Mouse (Mus musculus): ENCODE data around the gene Lck. TPM values are rescaled to one million over a fixed set of nuclear protein-coding genes. Genes with fewer than 3 reads are reported as not detected.

The Lck gene
- polyA plus RNA-seq, 1 experiment from 2014 or later: 2.5 TPM

DNA sequence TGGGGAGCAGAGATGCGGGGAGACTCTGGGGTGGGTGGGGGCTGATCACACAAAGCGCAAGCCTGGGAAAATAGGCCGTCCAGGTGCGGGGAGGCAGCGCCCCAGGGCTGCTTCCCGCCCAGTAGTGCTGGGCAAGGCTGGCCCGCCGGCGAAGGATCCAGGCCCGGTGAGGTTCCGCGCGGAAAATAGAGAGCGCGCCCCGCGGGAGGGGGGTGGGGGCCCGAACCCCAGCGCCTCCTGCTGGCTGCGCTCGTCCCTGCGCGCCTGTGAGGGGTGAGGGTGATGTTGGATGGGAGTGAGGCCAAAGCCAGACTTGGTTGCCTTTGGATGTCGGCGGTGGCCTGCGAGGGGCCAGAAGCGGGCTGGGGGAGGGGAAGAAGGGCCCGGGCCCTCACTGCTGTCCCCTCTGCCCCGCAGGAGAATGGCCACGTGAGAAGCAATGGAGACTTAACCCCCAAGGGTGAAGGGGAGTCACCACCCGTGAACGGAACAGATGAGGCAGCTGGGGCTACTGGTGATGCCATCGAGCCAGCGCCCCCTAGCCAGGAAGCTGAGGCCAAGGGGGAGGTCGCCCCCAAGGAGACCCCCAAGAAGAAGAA is 59.0 kb downstream of the Lck start:
- Histone ChIP-seq H3K4me1 (ENCODE audit: insufficient read depth, low read depth, low read length) (no peaks in the 10 kb centered on the region), H3K36me3 (ENCODE audit: insufficient read depth, low read length) (no peaks in the 10 kb centered on the region)
- ATAC-seq: peak; percentile 66

DNA sequence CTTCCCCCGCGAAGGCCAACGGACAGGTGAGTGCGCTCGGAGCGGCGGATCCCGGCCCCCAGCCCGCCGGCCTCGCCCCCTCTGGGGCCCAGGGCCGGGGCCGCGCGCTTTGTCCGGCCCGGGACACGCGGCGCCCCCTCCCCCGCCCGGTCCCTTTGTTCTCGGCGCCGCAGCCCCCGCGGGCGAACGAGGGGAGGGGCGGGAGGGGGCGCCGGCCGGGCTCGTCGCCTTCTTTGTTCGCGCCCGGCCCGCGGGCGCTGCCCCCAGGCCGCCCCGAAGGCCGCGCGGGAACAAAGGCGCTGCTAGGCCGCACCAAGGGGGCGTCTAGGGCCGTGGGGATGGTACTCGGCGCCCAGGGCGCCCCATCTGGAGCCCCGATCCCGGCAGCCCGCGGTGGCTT is 59.5 kb downstream of the Lck start:
- no peaks in the 10 kb centered on the region for H3K4me1 ChIP-seq (ENCODE audit: insufficient read depth, low read depth, low read length)
- H3K9me3 ChIP-seq (ENCODE audit: low read length): no peaks in the 10 kb centered on the region
- H3K27ac ChIP-seq (ENCODE audit: low read length): peak overlapping the region; percentile 80
- peak overlapping the region; percentile 98 for H3K4me2 ChIP-seq (replicated peaks; ENCODE audit: low read depth, low read length)
- peak; percentile 34 for ATAC-seq
- DNase-seq (ENCODE audit: low spot score): no peak
- 0% methylated on average over 12 of the region's 57 CpGs for WGBS
- peak overlapping the region; percentile 87 for H3K9ac ChIP-seq (replicated peaks; ENCODE audit: low read depth)
- TF ChIP-seq EP300 (IDR thresholded peaks at IDR 0.05) (no peak), CTCF (IDR thresholded peaks at IDR 0.05) (no peak)
- peak overlapping the region; percentile 91 for H3K4me3 ChIP-seq (ENCODE audit: low read depth, low read length)
- H3K36me3 ChIP-seq (ENCODE audit: insufficient read depth, low read length): no peaks in the 10 kb centered on the region
- no peaks in the 10 kb centered on the region for H3K27me3 ChIP-seq (replicated peaks; ENCODE audit: insufficient read depth, low read length)

More for the DNA sequence above, 59.0 kb downstream of the Lck start:
- peak overlapping the region; percentile 98 for H3K4me2 ChIP-seq (replicated peaks; ENCODE audit: low read depth, low read length)
- TF ChIP-seq EP300 (IDR thresholded peaks at IDR 0.05) (no peak), CTCF (IDR thresholded peaks at IDR 0.05) (peak; percentile 90)
- no peaks in the 10 kb centered on the region for H3K27me3 ChIP-seq (replicated peaks; ENCODE audit: insufficient read depth, low read length)
- DNase-seq (ENCODE audit: low spot score): peak; percentile 67
- H3K9ac ChIP-seq (replicated peaks; ENCODE audit: low read depth): peak overlapping the region; percentile 87
- H3K27ac ChIP-seq (ENCODE audit: low read length): peak overlapping the region; percentile 80
- H3K4me3 ChIP-seq (ENCODE audit: low read depth, low read length): peak overlapping the region; percentile 91
- H3K9me3 ChIP-seq (ENCODE audit: low read length): no peaks in the 10 kb centered on the region
- WGBS: 0% methylated on average over 25 of the region's 35 CpGs

DNA sequence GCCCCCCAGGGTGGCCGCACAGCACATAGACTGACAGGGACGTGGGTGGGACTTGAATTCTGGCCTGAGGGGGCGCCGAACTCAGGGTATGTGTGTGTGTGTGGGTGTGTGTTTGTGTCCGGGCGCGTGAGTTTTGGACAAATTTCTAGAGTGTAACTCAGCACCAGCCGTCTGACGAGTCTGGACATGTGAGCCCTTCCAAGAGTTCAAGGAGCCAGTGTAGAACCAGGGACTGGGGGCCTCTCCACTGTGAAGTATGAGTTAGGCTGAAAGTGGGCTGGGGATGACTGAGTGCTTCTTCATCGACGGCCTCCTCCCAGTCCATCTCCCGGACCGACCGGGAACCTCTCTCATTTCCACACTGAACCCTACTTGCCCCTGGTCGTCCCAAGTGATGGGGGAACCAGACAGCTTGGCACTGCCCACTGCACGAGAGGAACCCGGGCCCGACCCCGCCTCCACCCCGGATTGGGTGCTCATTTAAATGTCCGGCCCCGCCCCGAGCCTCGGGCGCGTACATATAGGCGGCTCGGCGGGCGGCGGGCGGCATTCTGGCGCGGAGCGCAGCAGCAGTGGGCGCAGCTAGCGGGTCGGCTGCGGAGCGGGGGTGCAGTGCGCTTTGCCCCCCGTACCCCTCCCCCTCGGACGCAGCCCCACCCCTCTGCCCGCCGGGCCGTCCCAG is 60.2 kb downstream of the Lck start, which contains the start of gene Marcksl1:
Gene Marcksl1 (plus strand): TSS at position 496 of the 682 bp plus-strand sequence.
- no peaks in the 10 kb centered on the region for H3K36me3 ChIP-seq (ENCODE audit: insufficient read depth, low read length)
- peak within 1 kb of the TSS; percentile 87 for H3K9ac ChIP-seq (replicated peaks; ENCODE audit: low read depth)
- H3K4me3 ChIP-seq (ENCODE audit: low read depth, low read length): peak within 1 kb of the TSS; percentile 91
- H3K27ac ChIP-seq (ENCODE audit: low read length): peak within 1 kb of the TSS; percentile 80
- 8% methylated on average over 36 of the region's 47 CpGs for WGBS
- peak within 1 kb of the TSS; percentile 98 for H3K4me2 ChIP-seq (replicated peaks; ENCODE audit: low read depth, low read length)
- ATAC-seq (peak; percentile 90), DNase-seq (ENCODE audit: low spot score) (peak; percentile 93)
- H3K27me3 ChIP-seq (replicated peaks; ENCODE audit: insufficient read depth, low read length): no peaks in the 10 kb centered on the region
- no peaks in the 10 kb centered on the region for H3K9me3 ChIP-seq (ENCODE audit: low read length)
- no peaks in the 10 kb centered on the region for H3K4me1 ChIP-seq (ENCODE audit: insufficient read depth, low read depth, low read length)
- TF ChIP-seq EP300 (IDR thresholded peaks at IDR 0.05) (no peak), CTCF (IDR thresholded peaks at IDR 0.05) (peak; percentile 32; the same call in 1 of the 2 replicates)

DNA sequence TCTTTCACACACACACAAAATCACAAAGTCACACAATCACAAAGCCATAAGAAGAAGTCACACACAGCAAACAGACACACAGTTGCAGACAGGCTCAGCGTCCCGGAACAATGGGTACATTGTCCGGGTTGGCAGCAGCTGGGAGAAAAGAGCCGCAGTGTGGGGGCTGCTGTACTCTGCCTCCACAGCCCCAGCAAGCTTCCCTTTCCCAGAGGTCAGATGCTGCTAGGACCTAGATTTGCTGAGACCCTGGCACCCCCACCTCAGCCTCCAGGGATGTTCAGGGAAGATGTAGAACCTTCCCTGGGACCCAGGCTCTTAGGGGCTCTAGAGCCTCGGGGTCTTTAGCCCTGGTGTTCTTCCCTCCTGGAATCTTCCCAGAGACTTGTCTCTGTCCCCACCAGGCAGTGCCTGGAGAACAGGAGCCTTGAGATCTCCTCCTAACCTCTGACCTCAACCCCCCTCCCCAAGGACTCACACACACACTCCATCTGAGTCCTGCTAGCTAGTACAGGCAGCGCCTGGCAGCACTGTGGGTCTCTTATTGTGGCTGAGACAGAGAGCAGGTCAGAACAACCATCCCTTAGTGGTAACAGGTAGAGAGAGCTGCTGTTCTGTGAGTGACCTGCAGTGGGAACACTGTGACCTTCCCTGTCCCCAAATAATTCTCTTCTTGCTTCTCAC is 61.9 kb downstream of the Lck start:
- DNase-seq (ENCODE audit: low spot score) (no peak), ATAC-seq (no peak)
- H3K27ac ChIP-seq (ENCODE audit: low read length): no peak overlapping the region
- H3K4me2 ChIP-seq (replicated peaks; ENCODE audit: low read depth, low read length): no peak overlapping the region
- H3K4me1 ChIP-seq (ENCODE audit: insufficient read depth, low read depth, low read length): no peaks in the 10 kb centered on the region
- H3K36me3 ChIP-seq (ENCODE audit: insufficient read depth, low read length): no peaks in the 10 kb centered on the region
- TF ChIP-seq CTCF (IDR thresholded peaks at IDR 0.05): no peak
- no peak for TF ChIP-seq EP300 (IDR thresholded peaks at IDR 0.05)
- no peaks in the 10 kb centered on the region for H3K27me3 ChIP-seq (replicated peaks; ENCODE audit: insufficient read depth, low read length)
- no peaks in the 10 kb centered on the region for H3K9me3 ChIP-seq (ENCODE audit: low read length)
- 44% methylated on average over 6 of the region's 6 CpGs for WGBS
- no peak overlapping the region for H3K9ac ChIP-seq (replicated peaks; ENCODE audit: low read depth)
- H3K4me3 ChIP-seq (ENCODE audit: low read depth, low read length): no peak overlapping the region

DNA sequence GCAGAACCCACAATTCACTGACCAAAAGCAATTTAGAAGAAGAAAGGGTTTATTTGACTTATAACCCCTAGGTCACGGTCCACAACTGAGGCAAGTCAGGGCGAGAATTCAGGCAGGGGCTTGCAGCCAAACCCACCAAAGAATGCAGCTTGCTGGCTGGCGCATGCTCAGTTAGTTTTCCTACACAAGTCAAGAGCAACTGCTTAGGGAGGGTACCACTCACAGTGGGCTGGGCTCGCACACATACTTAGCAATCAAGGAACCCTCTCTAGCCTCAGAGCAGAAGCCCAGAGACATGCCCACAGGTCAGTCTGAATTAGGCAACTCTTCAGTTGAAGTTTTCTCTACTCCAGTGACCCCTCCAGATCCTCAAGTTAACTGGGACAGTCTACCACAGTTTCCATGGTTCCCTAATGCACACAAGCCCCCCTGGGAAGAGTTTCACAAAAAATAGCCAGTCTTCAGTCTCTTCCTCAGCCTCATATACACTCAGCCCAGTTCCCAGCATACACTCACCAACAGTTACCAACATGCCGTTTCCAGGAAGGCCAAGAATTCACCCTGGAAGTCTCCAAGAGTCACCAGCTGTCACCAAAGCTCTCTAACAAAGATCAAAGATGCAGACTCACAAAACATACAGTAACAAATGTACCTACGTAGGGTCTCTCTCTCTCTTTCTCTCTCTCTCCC is 62.6 kb downstream of the Lck start:
- ATAC-seq: no peak

DNA sequence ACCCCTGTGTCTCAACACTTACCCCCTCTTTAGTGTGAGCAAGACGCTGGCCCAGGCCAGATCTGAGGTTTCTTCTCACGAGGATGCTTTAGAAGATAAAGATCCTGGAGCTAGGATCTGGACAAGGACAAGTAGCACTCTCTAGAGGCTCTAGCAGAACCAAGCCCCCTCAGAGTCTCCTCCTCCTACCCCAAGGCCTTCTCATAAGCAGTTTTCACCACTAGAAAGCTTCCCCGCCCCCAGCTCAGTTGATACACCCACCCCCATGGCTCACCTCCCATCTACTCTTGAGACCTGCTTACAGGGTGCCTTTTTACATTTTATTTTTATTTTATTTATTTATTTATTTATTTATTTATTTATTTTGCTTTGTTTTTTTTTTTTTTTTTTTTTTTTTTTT is 63.8 kb downstream of the Lck start:
- H3K9ac ChIP-seq (replicated peaks; ENCODE audit: low read depth): no peak overlapping the region
- TF ChIP-seq EP300 (IDR thresholded peaks at IDR 0.05): no peak
- TF ChIP-seq CTCF (IDR thresholded peaks at IDR 0.05): no peak
- H3K4me2 ChIP-seq (replicated peaks; ENCODE audit: low read depth, low read length): no peak overlapping the region
- H3K4me1 ChIP-seq (ENCODE audit: insufficient read depth, low read depth, low read length): no peaks in the 10 kb centered on the region
- DNase-seq (ENCODE audit: low spot score): no peak
- no peak overlapping the region for H3K4me3 ChIP-seq (ENCODE audit: low read depth, low read length)
- 67% methylated on average over 3 of the region's 3 CpGs for WGBS
- no peak overlapping the region for H3K27ac ChIP-seq (ENCODE audit: low read length)
- H3K27me3 ChIP-seq (replicated peaks; ENCODE audit: insufficient read depth, low read length): no peaks in the 10 kb centered on the region
- ATAC-seq: no peak
- H3K9me3 ChIP-seq (ENCODE audit: low read length): no peaks in the 10 kb centered on the region
- no peaks in the 10 kb centered on the region for H3K36me3 ChIP-seq (ENCODE audit: insufficient read depth, low read length)

More for the DNA sequence above, 62.6 kb downstream of the Lck start:
- WGBS: 59% methylated on average over 6 of the region's 6 CpGs
- Histone ChIP-seq H3K9ac (replicated peaks; ENCODE audit: low read depth) (no peak overlapping the region), H3K27ac (ENCODE audit: low read length) (no peak overlapping the region), H3K4me3 (ENCODE audit: low read depth, low read length) (no peak overlapping the region), H3K9me3 (ENCODE audit: low read length) (no peaks in the 10 kb centered on the region), H3K4me2 (replicated peaks; ENCODE audit: low read depth, low read length) (no peak overlapping the region), H3K27me3 (replicated peaks; ENCODE audit: insufficient read depth, low read length) (no peaks in the 10 kb centered on the region), H3K4me1 (ENCODE audit: insufficient read depth, low read depth, low read length) (no peaks in the 10 kb centered on the region), H3K36me3 (ENCODE audit: insufficient read depth, low read length) (no peaks in the 10 kb centered on the region)
- TF ChIP-seq CTCF (IDR thresholded peaks at IDR 0.05) (no peak), EP300 (IDR thresholded peaks at IDR 0.05) (no peak)
- peak; percentile 71 for DNase-seq (ENCODE audit: low spot score)

Data from lung, postnatal 0 days (tissue).